Mouse (Mus musculus) heart, adult 18-20 months (tissue): Measurements from ENCODE around the gene Myom3. TPM values are rescaled to one million over a fixed set of nuclear protein-coding genes. Genes with fewer than 3 reads are reported as not detected.

Experiments used
- DNase-seq, 2 experiments: peaks; one replicate each; pipeline ENCODE4 v3.0.0; 2021 to 2022; ENCODE audit warnings: mixed read lengths in 1 of 2
- total RNA-seq, 2 experiments: library from RNA; stranded (reverse); gene quantifications; 2 replicates each; pipeline ENCODE4 v1.2.3; 2021

Myom3 gene
- total RNA-seq, 2 experiments from 2014 or later = 0.62 to 1.1 TPM

DNA sequence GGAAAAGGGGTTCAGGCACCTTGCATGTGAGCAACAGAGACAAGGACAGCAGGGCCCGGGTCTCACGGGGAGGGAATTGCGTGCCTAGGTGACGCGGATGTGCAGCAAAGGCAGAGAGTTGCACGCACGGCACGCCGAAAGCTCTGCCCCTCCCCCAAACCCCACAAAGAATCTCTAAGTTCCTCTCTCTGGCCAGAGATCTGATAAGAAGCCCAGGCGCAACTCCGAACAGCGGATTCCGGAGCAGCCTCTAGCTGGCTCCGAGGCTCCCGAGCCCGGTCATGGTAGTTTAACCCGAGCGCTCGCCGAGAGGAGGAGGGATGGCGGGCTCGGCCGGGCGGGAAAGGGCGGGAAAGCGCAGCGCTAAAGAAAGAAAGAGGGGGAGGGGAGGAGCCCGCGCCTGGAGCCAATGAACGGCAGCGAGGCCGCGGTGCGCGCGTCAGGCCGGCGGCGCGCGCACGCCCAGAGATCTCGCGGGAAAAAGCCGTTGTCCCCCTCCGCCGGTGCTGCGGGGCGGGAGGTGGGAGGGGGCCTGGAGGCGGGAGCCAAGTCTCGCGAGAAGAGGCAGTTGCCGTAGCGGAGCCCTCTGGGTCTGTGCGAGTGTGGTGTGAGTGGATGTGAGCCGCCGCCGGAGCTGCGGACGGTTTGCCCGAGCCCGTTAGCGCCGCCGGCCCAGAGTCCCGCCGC lies 96.2 kb downstream of the Myom3 start, which contains the start of gene Srsf10:
Srsf10 (plus strand) TSS at position 212 of the 687 bp plus-strand sequence.
- DNase-seq = peak; percentile 94 to 97

DNA sequence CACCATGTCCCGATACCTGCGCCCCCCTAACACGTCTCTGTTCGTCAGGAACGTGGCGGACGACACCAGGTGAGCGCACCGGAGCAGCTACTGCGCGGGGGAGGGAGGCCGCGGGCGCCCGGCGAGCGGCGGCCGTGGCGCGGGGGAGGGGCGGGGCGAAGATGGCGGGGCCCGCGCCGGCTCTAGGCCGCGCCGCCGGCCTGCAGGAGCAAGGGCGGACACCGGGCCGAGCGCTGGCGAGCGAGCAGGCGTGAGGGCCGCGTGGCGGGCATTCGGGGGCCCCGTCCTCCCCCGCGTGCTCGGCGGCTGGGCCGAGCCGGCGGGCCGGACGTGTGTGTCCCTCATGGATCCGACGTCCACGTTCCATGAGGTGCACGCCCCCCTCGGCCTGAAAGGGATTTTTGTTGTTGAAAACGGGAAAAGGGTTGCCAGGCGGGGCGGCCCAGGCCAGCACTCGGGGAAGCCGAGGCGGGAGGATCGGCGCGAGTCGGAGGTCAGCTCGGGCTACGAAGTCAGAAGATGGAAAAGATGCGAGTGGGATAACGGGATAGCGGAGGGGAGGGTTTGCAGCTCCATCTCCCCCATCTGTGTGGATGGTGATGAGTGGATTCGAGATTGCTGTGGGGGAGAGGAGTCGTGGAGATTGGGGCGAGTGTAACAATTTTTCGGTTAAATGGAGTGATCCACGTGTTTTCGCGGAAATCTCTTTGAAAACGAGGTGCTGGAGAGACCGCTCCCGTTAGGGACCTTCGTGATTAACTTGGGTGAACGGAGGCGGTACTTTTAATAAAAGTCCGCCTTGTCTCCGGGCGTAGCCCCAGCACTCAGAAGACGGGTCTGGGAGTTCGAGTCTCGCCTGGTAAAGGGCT lies 96.9 kb downstream of the Myom3 start:
- DNase-seq = peak; percentile 72 to 76

DNA sequence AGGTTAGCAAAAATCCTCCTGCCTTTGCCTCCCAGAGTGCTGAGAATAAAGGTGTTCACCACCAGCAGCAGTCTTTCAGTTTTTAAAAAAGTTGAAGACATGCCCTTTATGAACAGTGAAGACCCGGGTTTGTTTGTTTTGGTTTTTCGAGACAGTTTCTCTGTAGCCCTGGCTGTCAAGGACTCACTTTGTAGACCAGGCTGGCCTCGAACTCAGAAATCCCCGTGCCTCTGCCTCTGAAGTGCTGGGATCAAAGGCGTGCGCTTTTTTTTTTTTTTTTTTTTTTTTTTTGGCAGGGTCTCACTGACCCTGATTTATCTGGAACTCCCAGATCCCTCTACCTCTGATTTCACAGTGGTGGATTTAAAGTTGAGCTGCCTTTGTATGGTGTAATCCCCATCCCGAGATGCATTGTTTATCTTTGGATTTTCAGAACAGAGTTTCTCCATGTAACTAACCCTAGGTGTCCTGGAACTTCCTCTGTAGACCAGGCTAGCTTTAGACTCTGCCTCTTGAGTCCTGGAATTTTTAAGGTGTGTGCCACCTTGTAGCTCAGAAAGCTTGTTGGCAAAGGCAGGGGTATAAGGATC lies 98.2 kb downstream of the Myom3 start:
- DNase-seq = no peak

Other genes with a start within 250 kb of the Myom3 start
- gene Grhl3, start 186.1 kb upstream of the Myom3 start, total RNA-seq = not detected
- 1 to 10 TPM; 1.8 to 2.0 TPM for gene Ifnlr1, start 73.4 kb upstream of the Myom3 start, total RNA-seq
- gene Il22ra1, start 31.5 kb upstream of the Myom3 start, total RNA-seq = under 1 TPM; 0.17 to 0.46 TPM
- 10 to 100 TPM; 40.6 to 50.5 TPM for gene Srsf10, start 96.0 kb downstream of the Myom3 start, total RNA-seq
- 10 to 100 TPM; 62.7 to 68.0 TPM for gene Pnrc2, start 114.1 kb downstream of the Myom3 start, total RNA-seq
- gene Cnr2, start 135.7 kb downstream of the Myom3 start, total RNA-seq = 1 to 10 TPM in 1 of 2 experiments, under 1 TPM in 1; 0.52 to 1.7 TPM
- 10 to 100 TPM; 31.7 to 35.3 TPM for gene Fuca1, start 161.0 kb downstream of the Myom3 start, total RNA-seq
- gene Hmgcl, start 186.7 kb downstream of the Myom3 start, total RNA-seq = 10 to 100 TPM; 87.3 to 91.7 TPM
- gene Gale, start 204.0 kb downstream of the Myom3 start, total RNA-seq = 1 to 10 TPM; 1.8 to 2.7 TPM
- gene Lypla2, start 212.9 kb downstream of the Myom3 start, total RNA-seq = 10 to 100 TPM; 36.6 to 37.8 TPM
- 10 to 100 TPM; 22.1 to 25.1 TPM for gene Pithd1, start 227.5 kb downstream of the Myom3 start, total RNA-seq